Mouse (Mus musculus): ENCODE results near the gene Gatb. TPM values are rescaled to one million over a fixed set of nuclear protein-coding genes. Genes with fewer than 3 reads are reported as not detected.

The Gatb gene
- polyA plus RNA-seq, 1 experiment from 2014 or later, result 22.4 TPM

DNA sequence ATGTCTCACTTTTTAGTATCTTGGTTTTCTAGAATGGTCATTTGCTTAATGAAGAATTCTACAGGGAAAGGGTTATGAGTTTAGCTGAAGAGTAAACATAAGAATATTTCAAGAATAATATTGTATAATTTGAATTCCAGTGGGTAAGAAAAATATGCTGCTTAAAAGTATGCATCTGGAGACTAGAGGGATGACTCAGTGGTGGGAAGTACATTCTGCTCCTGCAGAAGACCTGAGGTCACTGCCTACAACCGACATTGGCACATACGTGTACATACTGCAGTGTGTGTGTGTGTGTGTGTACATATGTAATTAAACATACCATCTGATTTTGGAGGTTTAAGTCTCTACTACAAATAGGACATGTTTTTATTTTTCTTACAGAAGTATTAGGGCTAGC, 61.7 kb downstream of the Gatb start:
- DNase-seq, result no peak
- ATAC-seq (ENCODE audit: low FRiP score, low TSS enrichment), result no peak
- Histone ChIP-seq H3K36me3 (ENCODE audit: control insufficient read depth, insufficient read depth, low read length) (0 out of 2 replicates have a peak, but pooled peaks cover 5% of the 10 kb centered on the region), H3K27me3 (ENCODE audit: control insufficient read depth, insufficient read depth, low read length) (no peaks in the 10 kb centered on the region), H3K4me2 (ENCODE audit: low read length) (no peak overlapping the region), H3K4me1 (ENCODE audit: control insufficient read depth, insufficient read depth, low read length) (no peaks in the 10 kb centered on the region), H3K27ac (replicated peaks; ENCODE audit: low read depth, low read length) (no peak overlapping the region), H3K4me3 (replicated peaks; ENCODE audit: low read depth, low read length) (no peak overlapping the region), H3K9me3 (ENCODE audit: control insufficient read depth, low read length) (no peaks in the 10 kb centered on the region), H3K9ac (replicated peaks; ENCODE audit: low read length) (no peak overlapping the region)
- WGBS, result 94% methylated on average over 2 of the region's 2 CpGs

DNA sequence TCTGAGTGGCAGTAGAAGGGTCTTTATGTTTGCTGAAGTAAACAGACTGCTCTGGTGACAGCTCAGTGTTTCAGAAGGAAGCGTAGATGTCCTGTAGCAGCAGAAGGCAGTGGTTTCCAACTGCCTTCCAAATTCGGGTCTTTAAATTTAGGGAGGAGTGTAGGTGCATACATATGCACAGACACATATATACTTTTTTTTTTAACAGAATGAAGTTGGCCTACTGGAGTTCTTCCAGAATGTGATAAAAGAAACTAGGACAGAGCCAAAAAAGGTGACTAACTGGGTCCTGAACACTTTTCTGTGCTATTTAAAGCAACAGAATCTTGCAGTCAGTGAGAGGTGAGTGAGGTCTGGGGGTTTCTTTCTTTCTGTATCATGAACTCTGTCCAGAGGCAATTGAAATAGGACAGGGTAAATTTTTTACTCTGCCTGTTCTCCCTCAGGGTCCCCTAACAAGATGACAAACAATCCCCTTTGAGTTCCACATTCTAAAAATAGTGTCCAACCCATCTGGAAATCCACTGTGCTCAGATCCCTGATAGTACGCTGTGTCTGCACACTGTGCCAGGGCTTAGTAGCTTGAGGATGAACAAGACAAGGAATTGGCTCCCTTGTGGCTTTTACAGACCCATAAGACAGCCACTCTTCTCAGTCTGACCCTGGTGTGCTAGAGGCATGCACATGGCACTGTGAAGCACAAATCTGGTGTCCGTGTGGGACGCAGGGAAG, 63.0 kb downstream of the Gatb start:
- no peak overlapping the region for H3K4me3 ChIP-seq (replicated peaks; ENCODE audit: low read depth, low read length)
- DNase-seq (no peak), ATAC-seq (ENCODE audit: low FRiP score, low TSS enrichment) (no peak)
- 97% methylated on average over 5 of the region's 5 CpGs for WGBS
- H3K36me3 ChIP-seq (ENCODE audit: control insufficient read depth, insufficient read depth, low read length), result 0 out of 2 replicates have a peak, but pooled peaks cover 5% of the 10 kb centered on the region
- no peak overlapping the region for H3K27ac ChIP-seq (replicated peaks; ENCODE audit: low read depth, low read length)
- no peaks in the 10 kb centered on the region for H3K9me3 ChIP-seq (ENCODE audit: control insufficient read depth, low read length)
- H3K4me2 ChIP-seq (ENCODE audit: low read length), result no peak overlapping the region
- no peaks in the 10 kb centered on the region for H3K27me3 ChIP-seq (ENCODE audit: control insufficient read depth, insufficient read depth, low read length)
- H3K9ac ChIP-seq (replicated peaks; ENCODE audit: low read length), result no peak overlapping the region
- H3K4me1 ChIP-seq (ENCODE audit: control insufficient read depth, insufficient read depth, low read length), result no peaks in the 10 kb centered on the region

DNA sequence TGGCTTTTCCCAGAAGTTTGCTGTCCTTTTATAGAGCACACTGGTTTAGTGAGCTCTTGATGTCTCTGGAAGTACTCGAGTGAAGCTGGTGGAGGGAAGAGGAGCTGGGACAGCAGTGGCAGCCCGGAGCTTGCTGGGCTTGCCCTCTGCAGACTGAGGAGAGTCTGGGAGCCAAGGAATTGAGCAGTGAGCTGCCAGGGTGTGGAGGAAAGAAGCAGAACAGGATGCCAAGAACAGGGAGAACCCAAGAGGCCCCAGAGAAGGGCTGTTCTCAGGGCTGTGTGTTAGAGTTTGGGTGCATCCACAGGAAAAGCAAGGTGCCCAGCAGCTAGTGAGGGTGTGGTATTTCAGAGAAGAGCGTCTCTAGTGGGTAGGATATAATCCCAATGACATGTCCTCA, 67.8 kb downstream of the Gatb start:
- WGBS, result 84% methylated on average over 3 of the region's 3 CpGs
- Histone ChIP-seq H3K9ac (replicated peaks; ENCODE audit: low read length) (no peak overlapping the region), H3K4me2 (ENCODE audit: low read length) (no peak overlapping the region), H3K4me3 (replicated peaks; ENCODE audit: low read depth, low read length) (no peak overlapping the region), H3K4me1 (ENCODE audit: control insufficient read depth, insufficient read depth, low read length) (no peaks in the 10 kb centered on the region), H3K9me3 (ENCODE audit: control insufficient read depth, low read length) (no peaks in the 10 kb centered on the region), H3K36me3 (ENCODE audit: control insufficient read depth, insufficient read depth, low read length) (0 out of 2 replicates have a peak, but pooled peaks cover 5% of the 10 kb centered on the region), H3K27me3 (ENCODE audit: control insufficient read depth, insufficient read depth, low read length) (no peaks in the 10 kb centered on the region), H3K27ac (replicated peaks; ENCODE audit: low read depth, low read length) (no peak overlapping the region)
- no peak for ATAC-seq (ENCODE audit: low FRiP score, low TSS enrichment)
- no peak for DNase-seq

DNA sequence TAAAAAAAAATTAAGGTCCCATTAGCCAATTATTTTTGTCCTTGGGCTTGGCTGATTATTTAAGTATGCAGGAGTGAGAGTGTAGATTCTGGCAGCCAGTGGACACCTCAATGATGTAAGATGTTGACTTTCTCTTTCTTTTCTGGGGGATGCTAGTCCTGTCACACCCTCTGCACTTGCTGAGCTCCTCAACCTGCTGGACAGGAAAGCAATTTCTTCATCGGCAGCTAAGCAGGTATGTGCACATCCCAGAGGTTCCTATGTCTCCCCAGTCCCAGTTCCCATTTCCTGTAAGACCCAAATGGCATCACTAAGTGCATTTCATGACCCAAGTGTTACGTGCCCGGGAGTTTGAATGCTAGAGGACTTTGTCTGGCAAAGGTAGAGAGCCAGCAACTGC, 70.9 kb downstream of the Gatb start:
- 92% methylated on average over 3 of the region's 3 CpGs for WGBS
- Histone ChIP-seq H3K27me3 (ENCODE audit: control insufficient read depth, insufficient read depth, low read length) (no peaks in the 10 kb centered on the region), H3K9me3 (ENCODE audit: control insufficient read depth, low read length) (no peaks in the 10 kb centered on the region), H3K4me2 (ENCODE audit: low read length) (no peak overlapping the region), H3K9ac (replicated peaks; ENCODE audit: low read length) (no peak overlapping the region), H3K36me3 (ENCODE audit: control insufficient read depth, insufficient read depth, low read length) (no peaks in the 10 kb centered on the region), H3K4me1 (ENCODE audit: control insufficient read depth, insufficient read depth, low read length) (no peaks in the 10 kb centered on the region), H3K4me3 (replicated peaks; ENCODE audit: low read depth, low read length) (no peak overlapping the region), H3K27ac (replicated peaks; ENCODE audit: low read depth, low read length) (peak overlapping the region; percentile 70)
- ATAC-seq (ENCODE audit: low FRiP score, low TSS enrichment) (no peak), DNase-seq (no peak)

DNA sequence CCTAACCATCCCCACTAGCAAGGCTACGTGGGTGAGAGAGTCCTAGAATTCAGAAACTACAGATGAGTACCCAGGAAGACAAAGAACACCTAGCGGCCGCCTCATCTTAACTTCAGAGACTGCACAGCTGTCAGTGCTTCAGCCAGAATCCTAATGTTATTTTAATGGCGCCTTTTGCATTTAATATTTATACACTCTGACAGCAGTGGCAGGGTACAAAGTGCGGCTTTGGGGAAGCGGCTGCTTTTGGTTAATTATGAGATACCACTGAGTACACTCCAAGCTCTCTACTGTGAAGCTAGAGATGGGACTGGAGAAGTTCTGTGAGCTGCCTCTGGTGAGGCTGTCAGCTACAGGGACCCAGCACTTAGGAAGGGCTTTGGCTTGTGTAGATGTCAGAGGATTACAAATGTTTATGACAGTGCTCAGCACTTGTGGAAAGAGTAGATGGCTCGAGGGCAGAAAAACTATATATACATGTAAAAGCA, 71.6 kb downstream of the Gatb start:
- H3K4me2 ChIP-seq (ENCODE audit: low read length), result no peak overlapping the region
- H3K27me3 ChIP-seq (ENCODE audit: control insufficient read depth, insufficient read depth, low read length), result no peaks in the 10 kb centered on the region
- H3K9ac ChIP-seq (replicated peaks; ENCODE audit: low read length), result no peak overlapping the region
- H3K36me3 ChIP-seq (ENCODE audit: control insufficient read depth, insufficient read depth, low read length), result no peaks in the 10 kb centered on the region
- peak overlapping the region; percentile 70 for H3K27ac ChIP-seq (replicated peaks; ENCODE audit: low read depth, low read length)
- H3K9me3 ChIP-seq (ENCODE audit: control insufficient read depth, low read length), result no peaks in the 10 kb centered on the region
- ATAC-seq (ENCODE audit: low FRiP score, low TSS enrichment) (no peak; the same call in 1 of the 2 replicates), DNase-seq (peak; percentile 56)
- WGBS, result 72% methylated on average over 7 of the region's 7 CpGs
- H3K4me3 ChIP-seq (replicated peaks; ENCODE audit: low read depth, low read length), result no peak overlapping the region
- no peaks in the 10 kb centered on the region for H3K4me1 ChIP-seq (ENCODE audit: control insufficient read depth, insufficient read depth, low read length)

DNA sequence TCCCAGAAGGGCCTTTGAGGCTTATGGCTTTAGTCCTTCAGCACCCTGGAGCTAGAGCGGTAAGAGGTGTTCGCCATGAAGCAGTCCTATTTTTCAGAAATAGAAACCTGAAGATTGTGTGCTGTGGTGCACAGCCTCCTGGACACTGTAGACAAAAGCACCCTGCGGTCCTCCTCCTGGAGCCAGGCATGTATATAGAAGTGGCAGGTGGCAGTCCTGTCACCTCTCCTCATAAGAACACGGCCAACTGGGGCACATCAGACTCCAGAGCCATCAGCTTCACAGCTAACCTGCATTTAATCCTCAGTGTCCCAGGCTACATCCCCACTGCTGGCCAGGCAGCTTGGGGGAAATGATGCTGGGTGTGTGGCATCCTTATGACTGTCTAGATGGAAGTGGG, 75.3 kb downstream of the Gatb start:
- no peaks in the 10 kb centered on the region for H3K27me3 ChIP-seq (ENCODE audit: control insufficient read depth, insufficient read depth, low read length)
- H3K4me1 ChIP-seq (ENCODE audit: control insufficient read depth, insufficient read depth, low read length), result no peaks in the 10 kb centered on the region
- H3K9me3 ChIP-seq (ENCODE audit: control insufficient read depth, low read length), result no peaks in the 10 kb centered on the region
- 91% methylated on average over 4 of the region's 4 CpGs for WGBS
- no peak for DNase-seq
- no peaks in the 10 kb centered on the region for H3K36me3 ChIP-seq (ENCODE audit: control insufficient read depth, insufficient read depth, low read length)
- no peak for ATAC-seq (ENCODE audit: low FRiP score, low TSS enrichment)
- H3K27ac ChIP-seq (replicated peaks; ENCODE audit: low read depth, low read length), result no peak overlapping the region
- H3K4me3 ChIP-seq (replicated peaks; ENCODE audit: low read depth, low read length), result no peak overlapping the region
- H3K9ac ChIP-seq (replicated peaks; ENCODE audit: low read length), result no peak overlapping the region
- H3K4me2 ChIP-seq (ENCODE audit: low read length), result no peak overlapping the region

DNA sequence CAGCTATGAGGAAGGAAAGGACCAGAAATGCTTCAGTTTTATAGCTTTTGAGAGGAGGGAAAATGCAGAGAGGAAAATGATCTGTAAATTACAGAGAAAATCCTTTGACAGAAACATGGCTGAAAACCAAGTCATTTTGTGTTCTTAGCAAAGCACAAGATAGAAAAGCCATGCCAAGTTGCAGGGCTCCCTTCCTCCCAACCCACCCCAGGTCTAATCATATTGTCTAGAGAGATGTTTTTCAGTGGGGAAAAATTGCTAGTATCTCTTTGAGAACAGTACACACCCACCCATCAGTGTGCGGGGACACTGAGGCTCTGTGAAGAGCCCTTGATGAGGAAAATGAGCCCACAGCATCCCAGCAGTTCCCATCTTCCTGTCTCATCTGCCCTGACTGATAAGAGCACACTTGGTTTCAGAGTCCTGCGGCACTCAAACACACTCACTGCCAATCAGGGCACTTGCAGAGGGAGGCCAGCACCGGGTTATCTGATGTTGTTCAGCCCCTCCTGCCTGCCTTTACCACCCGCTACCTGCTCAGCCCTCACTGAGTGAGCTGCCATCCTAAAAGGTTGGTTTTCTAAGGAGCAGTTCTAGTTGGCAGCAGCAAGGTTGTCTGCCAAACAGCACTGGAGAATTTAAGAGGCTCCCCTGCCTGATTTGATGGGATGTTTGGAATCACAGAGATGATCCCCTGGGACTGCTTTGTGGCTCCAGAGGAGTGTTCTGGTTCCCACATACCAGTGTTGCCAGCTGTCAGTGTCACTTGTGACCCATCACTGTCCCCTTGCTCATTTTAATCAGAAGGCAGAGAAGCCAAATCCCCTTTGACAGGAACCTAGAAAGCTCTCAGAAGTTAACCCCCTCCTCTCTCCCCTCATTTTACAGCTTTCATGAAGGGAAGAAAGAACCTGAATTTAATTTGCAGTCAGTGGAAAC, 79.1 kb downstream of the Gatb start:
- Histone ChIP-seq H3K4me3 (replicated peaks; ENCODE audit: low read depth, low read length) (no peak overlapping the region), H3K4me1 (ENCODE audit: control insufficient read depth, insufficient read depth, low read length) (no peaks in the 10 kb centered on the region), H3K36me3 (ENCODE audit: control insufficient read depth, insufficient read depth, low read length) (no peaks in the 10 kb centered on the region; the same call in 1 of the 2 replicates), H3K9me3 (ENCODE audit: control insufficient read depth, low read length) (no peaks in the 10 kb centered on the region), H3K27me3 (ENCODE audit: control insufficient read depth, insufficient read depth, low read length) (no peaks in the 10 kb centered on the region), H3K27ac (replicated peaks; ENCODE audit: low read depth, low read length) (peak overlapping the region; percentile 14; the same call in 1 of the 2 replicates), H3K9ac (replicated peaks; ENCODE audit: low read length) (no peak overlapping the region), H3K4me2 (ENCODE audit: low read length) (no peak overlapping the region)
- 81% methylated on average over 4 of the region's 4 CpGs for WGBS
- no peak for ATAC-seq (ENCODE audit: low FRiP score, low TSS enrichment)
- DNase-seq, result peak; percentile 45

DNA sequence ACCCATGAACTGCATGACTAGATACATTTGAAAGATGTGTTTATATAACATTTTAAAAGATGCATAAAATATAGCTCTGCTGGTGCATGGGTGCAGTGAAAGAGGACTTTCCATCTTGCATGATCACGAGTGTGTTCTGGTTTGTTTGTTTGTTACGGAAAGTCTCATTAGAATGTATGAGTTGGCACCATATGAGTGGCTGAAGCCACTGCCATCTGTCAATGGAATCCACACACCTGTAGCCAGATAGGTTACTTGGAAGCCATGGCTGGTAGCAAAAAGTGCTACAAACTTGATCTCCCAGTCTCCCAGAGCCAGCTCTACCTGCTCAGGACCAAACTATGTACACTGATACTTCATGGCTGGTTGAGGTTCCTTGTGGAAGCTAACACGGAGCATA, 81.6 kb downstream of the Gatb start:
- no peak for DNase-seq
- Histone ChIP-seq H3K36me3 (ENCODE audit: control insufficient read depth, insufficient read depth, low read length) (no peaks in the 10 kb centered on the region; the same call in 1 of the 2 replicates), H3K27ac (replicated peaks; ENCODE audit: low read depth, low read length) (no peak overlapping the region), H3K4me2 (ENCODE audit: low read length) (no peak overlapping the region), H3K4me1 (ENCODE audit: control insufficient read depth, insufficient read depth, low read length) (no peaks in the 10 kb centered on the region), H3K4me3 (replicated peaks; ENCODE audit: low read depth, low read length) (no peak overlapping the region), H3K27me3 (ENCODE audit: control insufficient read depth, insufficient read depth, low read length) (no peaks in the 10 kb centered on the region), H3K9ac (replicated peaks; ENCODE audit: low read length) (no peak overlapping the region), H3K9me3 (ENCODE audit: control insufficient read depth, low read length) (no peaks in the 10 kb centered on the region)
- 94% methylated on average over 3 of the region's 3 CpGs for WGBS
- ATAC-seq (ENCODE audit: low FRiP score, low TSS enrichment), result no peak

Measured in midbrain, embryonic 14.5 days (tissue).